Mouse (Mus musculus) C2C12 (cell line): ENCODE measurements around the gene Slc17a3. TPM values are rescaled to one million over a fixed set of nuclear protein-coding genes. Genes with fewer than 3 reads are reported as not detected.

Source experiments
- H3K27me3 ChIP-seq: one replicate; pipeline ENCODE4 v1.6.1; 2011; ENCODE audit not compliant: control insufficient read depth, insufficient read depth, insufficient read length
- H3K36me3 ChIP-seq: one replicate; pipeline ENCODE4 v1.6.1; 2011; ENCODE audit not compliant: control insufficient read depth, insufficient read depth
- H3K4me3 ChIP-seq: one replicate; pipeline ENCODE4 v1.5.1; 2011; ENCODE audit warnings: mild to moderate bottlenecking, control low read depth; ENCODE audit not compliant: poor library complexity, insufficient read depth, severe bottlenecking
- H3K79me2 ChIP-seq: one replicate; pipeline ENCODE4 v1.6.1; 2011; ENCODE audit not compliant: control insufficient read depth, insufficient read depth
- H3K79me3 ChIP-seq: one replicate; pipeline ENCODE4 v1.6.1; 2011; ENCODE audit warnings: low read depth, control low read depth
- H3ac ChIP-seq: one replicate; pipeline ENCODE3; 2011; ENCODE audit warnings: low read depth; ENCODE audit not compliant: control insufficient read depth, insufficient read length
- CEBPB ChIP-seq: IDR thresholded peaks from one replicate; pipeline ENCODE4 v1.6.1; 2011; ENCODE audit warnings: low read depth, mild to moderate bottlenecking, control low read depth, moderate library complexity
- CTCF ChIP-seq: IDR thresholded peaks from one replicate; pipeline ENCODE4 v1.5.1; 2011; ENCODE audit not compliant: control insufficient read depth, insufficient read depth, insufficient read length
- FOSL1 ChIP-seq: IDR thresholded peaks from one replicate; pipeline ENCODE4 v1.8.0; 2011; ENCODE audit warnings: mild to moderate bottlenecking, low read length; ENCODE audit not compliant: poor library complexity, insufficient read depth, severe bottlenecking
- MAX ChIP-seq: IDR thresholded peaks from one replicate; pipeline ENCODE4 v1.6.1; 2011; ENCODE audit warnings: mild to moderate bottlenecking, control low read depth
- MYOD1 ChIP-seq: IDR thresholded peaks from one replicate; pipeline ENCODE4 v1.6.1; 2011; ENCODE audit warnings: low read depth; ENCODE audit not compliant: control insufficient read depth, insufficient read length
- MYOG ChIP-seq: IDR thresholded peaks from one replicate; pipeline ENCODE4 v1.6.1; 2011; ENCODE audit not compliant: control insufficient read depth, insufficient read length; ENCODE audit errors: extremely low read depth
- USF1 ChIP-seq: IDR thresholded peaks from one replicate; pipeline ENCODE4 v1.6.1; 2011; ENCODE audit warnings: low read depth, mild to moderate bottlenecking, control low read depth, moderate library complexity
- polyA plus RNA-seq: library from polyadenylated mRNA; unstranded; fragments of >200 nt; fragmentation: generic; extraction: Trizol; gene quantifications from one replicate; pipeline ENCODE4 v1.2.1, GENCODE M21; 2012; ENCODE audit warnings: missing spikeins

The Slc17a3 gene
- polyA plus RNA-seq, 1 experiment: not detected

DNA sequence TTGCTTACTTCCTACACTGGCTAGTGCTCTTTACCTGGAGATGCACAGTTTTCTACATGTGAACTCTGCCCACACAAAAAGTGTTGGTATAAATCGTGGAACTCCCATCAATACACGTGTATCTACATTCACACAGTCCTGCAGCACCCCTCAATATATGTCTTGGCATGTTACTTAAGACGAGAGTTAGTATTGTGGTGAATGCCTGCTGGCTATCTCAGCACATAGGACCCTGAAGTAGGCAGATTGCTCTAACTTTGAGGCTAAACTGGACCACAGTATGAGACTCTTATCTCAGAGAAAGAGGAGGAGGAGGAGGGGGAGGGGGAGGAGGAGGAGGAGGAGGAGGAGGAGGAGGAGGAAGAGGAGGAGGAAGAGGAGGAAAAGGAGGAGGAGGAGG is 39.9 kb downstream of the Slc17a3 start:
- TF ChIP-seq MYOG: no peak
- TF ChIP-seq CEBPB: no peak
- TF ChIP-seq MYOD1: no peak
- no peak for TF ChIP-seq USF1
- no peak for TF ChIP-seq MAX
- no peak for TF ChIP-seq FOSL1
- TF ChIP-seq CTCF: no peak
- Histone ChIP-seq H3K36me3 (no peaks in the 10 kb centered on the region), H3K4me3 (no peak overlapping the region)

DNA sequence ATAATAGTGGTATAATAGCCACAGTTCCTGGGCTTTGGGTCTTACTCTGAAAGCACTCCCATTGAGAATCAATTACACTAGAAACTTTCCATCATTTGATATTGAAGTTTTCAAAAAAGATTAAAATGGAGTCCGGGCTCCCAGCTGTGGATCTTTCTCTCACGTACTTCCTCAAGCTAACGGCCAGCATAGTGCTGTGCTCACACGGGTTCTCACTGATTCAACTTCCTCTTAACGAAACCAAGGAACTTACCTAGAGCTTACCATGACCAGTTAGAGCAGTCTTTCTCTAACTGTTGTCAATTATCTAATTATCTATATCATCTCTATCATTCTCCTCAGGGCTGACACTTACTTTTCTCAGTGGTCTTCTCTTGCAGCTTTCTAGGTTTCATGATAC is 40.4 kb downstream of the Slc17a3 start:
- Histone ChIP-seq H3K27me3 (peaks cover 3% of the 10 kb centered on the region), H3K79me2 (no peaks in the 10 kb centered on the region), H3K36me3 (no peaks in the 10 kb centered on the region), H3K79me3 (no peaks in the 10 kb centered on the region), H3K4me3 (no peak overlapping the region), H3ac (no peak overlapping the region)
- no peak for TF ChIP-seq MAX
- TF ChIP-seq FOSL1: no peak
- no peak for TF ChIP-seq CEBPB
- no peak for TF ChIP-seq CTCF
- no peak for TF ChIP-seq USF1
- TF ChIP-seq MYOD1: no peak
- no peak for TF ChIP-seq MYOG

More for the DNA sequence above, 39.9 kb downstream of the Slc17a3 start:
- no peaks in the 10 kb centered on the region for H3K79me3 ChIP-seq
- peaks cover 3% of the 10 kb centered on the region for H3K27me3 ChIP-seq
- no peaks in the 10 kb centered on the region for H3K79me2 ChIP-seq
- H3ac ChIP-seq: no peak overlapping the region

GRCm38 (mm10) chr13:23885540-23885939 is 46.3 kb downstream of the Slc17a3 start:
- no peaks in the 10 kb centered on the region for H3K36me3 ChIP-seq
- H3K4me3 ChIP-seq: no peak overlapping the region
- no peaks in the 10 kb centered on the region for H3K79me2 ChIP-seq
- H3K27me3 ChIP-seq: no peaks in the 10 kb centered on the region
- no peaks in the 10 kb centered on the region for H3K79me3 ChIP-seq
- TF ChIP-seq CTCF (no peak), MAX (no peak), MYOD1 (no peak), MYOG (no peak), FOSL1 (no peak), CEBPB (no peak)
- no peak overlapping the region for H3ac ChIP-seq

DNA sequence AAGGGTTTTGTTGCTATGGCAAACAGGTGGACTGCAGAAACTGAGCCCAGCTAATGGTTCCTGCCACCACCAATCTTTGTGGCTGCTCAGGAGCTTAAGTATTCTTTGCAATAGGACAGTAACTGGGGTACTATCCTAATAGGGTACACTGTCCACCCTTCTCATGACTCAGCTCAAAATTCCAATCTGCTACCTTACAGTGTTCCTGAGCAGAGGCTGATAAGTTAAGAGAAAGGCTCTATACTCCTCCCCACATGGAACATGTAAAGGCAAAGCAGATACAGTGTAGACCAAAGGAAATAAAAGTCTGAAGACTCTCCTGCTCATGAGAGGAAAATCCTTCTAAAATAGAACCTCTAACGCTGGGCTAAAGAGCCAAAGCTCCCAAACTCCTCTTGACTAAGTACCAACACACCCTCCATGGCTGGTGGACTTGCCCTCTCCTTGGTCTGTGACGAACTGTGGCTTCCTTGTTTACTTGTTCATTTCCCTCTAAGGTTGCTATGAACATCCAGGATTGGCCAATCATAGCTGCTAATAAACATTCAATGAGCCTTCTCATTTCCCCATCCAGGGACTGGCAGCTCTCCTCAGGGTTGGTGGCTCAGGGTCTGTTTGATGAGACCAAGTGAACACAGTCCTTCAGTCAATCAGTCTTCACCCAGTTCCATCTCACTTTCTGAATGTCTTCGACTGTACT is 47.9 kb downstream of the Slc17a3 start:
- Histone ChIP-seq H3K36me3 (no peaks in the 10 kb centered on the region), H3K79me2 (no peaks in the 10 kb centered on the region), H3K27me3 (no peaks in the 10 kb centered on the region), H3K79me3 (no peaks in the 10 kb centered on the region), H3ac (no peak overlapping the region), H3K4me3 (no peak overlapping the region)
- no peak for TF ChIP-seq FOSL1
- no peak for TF ChIP-seq CEBPB
- no peak for TF ChIP-seq MYOD1
- TF ChIP-seq CTCF: no peak
- TF ChIP-seq MYOG: no peak
- TF ChIP-seq USF1: no peak
- no peak for TF ChIP-seq MAX

- no peak for TF ChIP-seq CEBPB
- TF ChIP-seq FOSL1: no peak
- no peak for TF ChIP-seq MYOG
- no peak for TF ChIP-seq MAX
- TF ChIP-seq CTCF: no peak
- TF ChIP-seq MYOD1: no peak
- no peak for TF ChIP-seq USF1
- H3ac ChIP-seq: no peak overlapping the region
These were observed 49.9 kb downstream of the Slc17a3 start for GRCm38 (mm10) chr13:23889011-23889605.

GRCm38 (mm10) chr13:23892592-23893268 is 53.5 kb downstream of the Slc17a3 start:
- no peak overlapping the region for H3K4me3 ChIP-seq
- no peak overlapping the region for H3ac ChIP-seq
- no peaks in the 10 kb centered on the region for H3K79me3 ChIP-seq
- H3K27me3 ChIP-seq: peaks cover 4% of the 10 kb centered on the region
- H3K79me2 ChIP-seq: no peaks in the 10 kb centered on the region
- TF ChIP-seq CTCF (no peak), MYOD1 (no peak), FOSL1 (no peak), MYOG (no peak), USF1 (no peak), MAX (no peak), CEBPB (no peak)
- no peaks in the 10 kb centered on the region for H3K36me3 ChIP-seq

More at GRCm38 (mm10) chr13:23889011-23889605, 49.9 kb downstream of the Slc17a3 start:
- Histone ChIP-seq H3K27me3 (no peaks in the 10 kb centered on the region), H3K79me2 (no peaks in the 10 kb centered on the region), H3K4me3 (no peak overlapping the region), H3K79me3 (no peaks in the 10 kb centered on the region), H3K36me3 (no peaks in the 10 kb centered on the region)
